Mouse (Mus musculus) CH12.LX (cell line): ENCODE data around the gene Xpo4. TPM values are rescaled to one million over a fixed set of nuclear protein-coding genes. Genes with fewer than 3 reads are reported as not detected.

ENCODE experiments used
- DNase-seq: peaks from one replicate; pipeline ENCODE4 v3.0.0-alpha.2; 2013; ENCODE audit errors: extremely low read depth
- H3K27ac ChIP-seq: 2 replicates; pipeline ENCODE4 v1.5.1; 2012; ENCODE audit warnings: low read depth, mild to moderate bottlenecking, control low read depth, moderate library complexity; ENCODE audit not compliant: insufficient read depth
- H3K27me3 ChIP-seq: replicated peaks from 2 replicates; pipeline ENCODE3; 2012; ENCODE audit warnings: inconsistent platforms
- H3K36me3 ChIP-seq, 2 experiments: replicated peaks in 1 of 2; 2 replicates each; pipeline versions ENCODE3 to v1.6.1; 2012; ENCODE audit warnings: inconsistent platforms in 1 of 2, low read length in 1 of 2, mild to moderate bottlenecking in 1 of 2, mixed read lengths in 1 of 2, moderate library complexity in 1 of 2; ENCODE audit not compliant: control insufficient read depth in 1 of 2, insufficient read depth in 1 of 2
- H3K4me1 ChIP-seq, 2 experiments: 2 replicates each; pipeline ENCODE4 v1.6.1; 2012; ENCODE audit warnings: inconsistent platforms in 1 of 2, moderate library complexity in 1 of 2; ENCODE audit not compliant: insufficient read depth in 2 of 2, control insufficient read depth in 1 of 2
- H3K4me2 ChIP-seq: 2 replicates; pipeline ENCODE4 v1.6.1; 2012; ENCODE audit warnings: low read depth, mild to moderate bottlenecking, control low read depth; ENCODE audit not compliant: poor library complexity, insufficient read depth, severe bottlenecking
- H3K4me3 ChIP-seq, 3 experiments: fragments of 150-350 bp in 1 of 3; sonication (generic) in 1 of 3; replicated peaks in 1 of 3; 2 replicates each; pipeline versions ENCODE3 to v1.5.1; 2011 to 2012; ENCODE audit warnings: low read depth in 2 of 3, low read length in 2 of 3, mild to moderate bottlenecking in 2 of 3, moderate library complexity in 2 of 3, control low read depth in 1 of 3, improper control_type of control experiment in 1 of 3, inconsistent platforms in 1 of 3, mixed read lengths in 1 of 3; ENCODE audit not compliant: poor library complexity in 1 of 3
- H3K79me2 ChIP-seq: replicated peaks from 2 replicates; pipeline ENCODE4 v1.6.1; 2012; ENCODE audit warnings: mild to moderate bottlenecking, moderate library complexity; ENCODE audit not compliant: control insufficient read depth, poor library complexity, insufficient read depth, severe bottlenecking; ENCODE audit errors: extremely low read depth
- H3K9ac ChIP-seq: 2 replicates; pipeline ENCODE4 v1.6.1; 2012; ENCODE audit warnings: low read depth, mild to moderate bottlenecking, control low read depth, moderate library complexity; ENCODE audit not compliant: insufficient read depth
- H3K9me3 ChIP-seq: replicated peaks from 2 replicates; pipeline ENCODE3; 2012; ENCODE audit warnings: low read length, inconsistent platforms, mixed read lengths
- BHLHE40 ChIP-seq: IDR thresholded peaks from 2 replicates; pipeline ENCODE4 v1.6.1; 2011; ENCODE audit warnings: mild to moderate bottlenecking, low read depth, low read length, improper control_type of control experiment
- CHD2 ChIP-seq: IDR thresholded peaks from 2 replicates; pipeline ENCODE4 v1.6.1; 2011; ENCODE audit warnings: low read length, improper control_type of control experiment
- CTCF ChIP-seq, 2 experiments: IDR thresholded peaks in 1 of 2; conservative IDR thresholded peaks in 1 of 2; 2 replicates each; pipeline ENCODE4 v1.5.1; 2011 to 2012; ENCODE audit warnings: low read depth in 2 of 2, low read length in 2 of 2, improper control_type of control experiment in 1 of 2, inconsistent platforms in 1 of 2, mild to moderate bottlenecking in 1 of 2, moderate library complexity in 1 of 2
- EP300 ChIP-seq: IDR thresholded peaks from 2 replicates; pipeline ENCODE4 v1.6.1; 2011; ENCODE audit warnings: low read length, improper control_type of control experiment
- ETS1 ChIP-seq: conservative IDR thresholded peaks from 2 replicates; pipeline ENCODE4 v1.6.1; 2012; ENCODE audit warnings: low read depth, mild to moderate bottlenecking, inconsistent platforms, low read length, improper control_type of control experiment, moderate library complexity
- IRF4 ChIP-seq: IDR thresholded peaks from 2 replicates; pipeline ENCODE4 v1.6.1; 2014; ENCODE audit warnings: low read depth, mild to moderate bottlenecking, inconsistent platforms, low read length, improper control_type of control experiment
- JUN ChIP-seq: IDR thresholded peaks from 2 replicates; pipeline ENCODE4 v1.6.1; 2011; ENCODE audit warnings: low read depth, mild to moderate bottlenecking, low read length, improper control_type of control experiment, moderate library complexity; ENCODE audit not compliant: insufficient read depth
- MXI1 ChIP-seq: IDR thresholded peaks from 2 replicates; pipeline ENCODE4 v1.6.1; 2011; ENCODE audit warnings: mild to moderate bottlenecking, low read depth, low read length, improper control_type of control experiment
- POLR2A ChIP-seq: IDR thresholded peaks from 2 replicates; pipeline ENCODE4 v1.6.1; 2011; ENCODE audit warnings: low read depth, mild to moderate bottlenecking, improper control_type of control experiment, low read length
- RAD21 ChIP-seq: IDR thresholded peaks from 2 replicates; pipeline ENCODE4 v1.6.1; 2011; ENCODE audit warnings: low read depth, mild to moderate bottlenecking, low read length, improper control_type of control experiment, moderate library complexity
- RCOR1 ChIP-seq: conservative IDR thresholded peaks from 2 replicates; pipeline ENCODE4 v1.6.1; 2012; ENCODE audit warnings: low read depth, mild to moderate bottlenecking, inconsistent platforms, low read length, improper control_type of control experiment
- SMC3 ChIP-seq: IDR thresholded peaks from 2 replicates; pipeline ENCODE4 v1.6.1; 2011; ENCODE audit warnings: low read depth, low read length, improper control_type of control experiment
- UBTF ChIP-seq: IDR thresholded peaks from 2 replicates; pipeline ENCODE4 v1.6.1; 2012; ENCODE audit warnings: low read depth, mild to moderate bottlenecking, inconsistent platforms, low read length, improper control_type of control experiment, moderate library complexity
- USF1 ChIP-seq: IDR thresholded peaks from 2 replicates; pipeline ENCODE4 v1.6.1; 2014; ENCODE audit warnings: low read depth, mild to moderate bottlenecking, inconsistent platforms, low read length, improper control_type of control experiment
- dilution Hi-C: fragments of 300-500 bp; cut with MboI; formaldehyde crosslinking; loops from 2 replicates; pipeline ENCODE4 v1.14.3; 2020; ENCODE audit warnings: low sequenced_read_pairs; ENCODE audit not compliant: extremely low pct_unique_long_range_greater_than_20kb, extremely low pct_ligation_motif_present
- in situ Hi-C: fragments of 300-500 bp; cut with MboI; formaldehyde crosslinking; loops from 3 replicates; pipeline ENCODE4 v1.14.3; 2019; ENCODE audit warnings: low sequenced_read_pairs, low pct_ligation_motif_present, low pct_unique_long_range_greater_than_20kb, mixed read lengths
- polyA plus RNA-seq: library from polyadenylated mRNA; unstranded; fragments of >175 nt; gene quantifications from 2 replicates; pipeline ENCODE4 v1.2.1, GENCODE M21; 2012; ENCODE audit warnings: low read depth; ENCODE audit not compliant: insufficient read length
- total RNA-seq, 2 experiments: library from RNA; depleted of rRNA; stranded (reverse); fragments of 300-350 nt in 1 of 2; fragments of >200 nt in 1 of 2; gene quantifications; 2 replicates each; pipeline ENCODE4 v1.2.3; 2012 to 2014

The Xpo4 gene
- total and polyA plus RNA-seq, 3 experiments, result 30.2 to 47.3 (median 43.0) TPM

DNA sequence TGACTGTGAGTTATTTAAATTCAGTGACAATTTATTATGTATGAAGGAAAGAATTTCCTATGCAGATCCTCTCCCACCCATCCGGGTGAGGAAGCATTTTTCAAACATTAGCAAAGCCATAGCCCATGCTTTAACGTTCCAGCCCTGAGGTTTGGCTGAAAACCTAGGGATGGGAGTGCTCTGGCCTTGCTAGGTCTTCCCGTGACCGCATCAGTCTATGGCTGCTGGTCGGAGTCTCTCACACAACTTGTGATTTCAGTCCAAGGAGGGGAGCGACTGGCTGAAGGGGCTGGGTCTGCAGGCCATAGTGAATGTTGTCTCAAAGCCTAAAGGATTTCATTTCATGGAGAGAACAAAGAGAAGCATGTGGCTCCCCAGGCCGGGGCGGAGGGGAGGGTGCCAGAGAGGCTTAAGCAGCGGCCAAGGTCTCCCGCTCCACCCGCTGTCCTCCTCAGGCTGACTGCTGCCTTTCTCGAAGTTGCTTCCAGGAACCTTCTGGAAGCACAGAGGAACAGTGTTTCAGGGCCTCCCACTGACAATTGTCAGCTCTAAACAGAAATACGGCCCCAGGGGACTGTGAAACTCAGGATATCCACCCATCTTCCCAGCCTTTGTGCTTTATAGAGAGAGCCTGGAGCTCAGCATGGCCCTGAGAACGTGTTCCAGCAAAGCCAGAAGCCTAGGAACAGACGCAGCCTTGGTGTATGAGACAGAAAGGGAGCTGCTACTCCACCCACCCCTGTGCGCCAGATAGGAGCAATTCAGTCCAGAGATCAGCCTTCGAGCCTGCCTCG is 42.1 kb upstream of the Xpo4 start:
- no peak overlapping the region for H3K27ac ChIP-seq
- no peaks in the 10 kb centered on the region for H3K36me3 ChIP-seq
- H3K4me3 ChIP-seq, result no peak overlapping the region
- dilution Hi-C loops, result no loop called here
- H3K4me1 ChIP-seq, result peaks cover 0 to 4% of the 10 kb centered on the region in 2 experiments; a peak in 3 of 4 replicates
- H3K9me3 ChIP-seq, result no peaks in the 10 kb centered on the region
- H3K79me2 ChIP-seq, result no peaks in the 10 kb centered on the region
- in situ Hi-C loops, result no loop called here
- TF ChIP-seq EP300, result no peak
- no peak for TF ChIP-seq ETS1
- no peak for TF ChIP-seq RAD21
- TF ChIP-seq SMC3, result no peak
- TF ChIP-seq POLR2A, result no peak
- TF ChIP-seq, all 38 proteins: peak for 0
- no peak overlapping the region for H3K9ac ChIP-seq
- H3K4me2 ChIP-seq, result no peak overlapping the region
- DNase-seq, result no peak
- H3K27me3 ChIP-seq, result no peaks in the 10 kb centered on the region

DNA sequence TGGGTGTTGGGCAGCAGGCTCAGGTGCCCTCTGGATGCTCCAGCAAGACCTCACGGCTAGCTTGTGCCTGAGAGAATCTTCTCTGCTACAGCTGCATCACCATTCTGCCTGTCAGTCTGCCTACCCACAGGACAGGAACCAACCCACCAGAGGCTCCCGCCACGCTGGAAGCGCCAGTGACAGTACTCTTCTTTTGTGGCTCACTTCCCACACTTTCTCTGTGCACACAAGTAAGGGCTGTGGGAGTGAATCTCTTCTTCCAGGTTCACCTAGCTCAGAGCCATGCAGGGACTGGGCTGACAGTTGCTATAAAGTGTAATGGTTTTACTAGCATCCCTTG is 41.5 kb upstream of the Xpo4 start:
- no peak overlapping the region for H3K9ac ChIP-seq
- dilution Hi-C loops, result no loop called here
- in situ Hi-C loops, result no loop called here
- H3K4me3 ChIP-seq, result no peak overlapping the region
- H3K27ac ChIP-seq, result no peak overlapping the region
- no peaks in the 10 kb centered on the region for H3K36me3 ChIP-seq
- H3K9me3 ChIP-seq, result no peaks in the 10 kb centered on the region
- no peak overlapping the region for H3K4me2 ChIP-seq
- no peak for TF ChIP-seq IRF4
- H3K4me1 ChIP-seq, result peaks cover 0 to 4% of the 10 kb centered on the region in 2 experiments; a peak in 3 of 4 replicates
- H3K79me2 ChIP-seq, result no peaks in the 10 kb centered on the region
- H3K27me3 ChIP-seq, result no peaks in the 10 kb centered on the region
- DNase-seq, result no peak

GRCm38 (mm10) chr14:57705759-57706158 is 40.5 kb upstream of the Xpo4 start:
- dilution Hi-C loops (no loop called here), in situ Hi-C loops (no loop called here)
- no peak for DNase-seq
- H3K9ac ChIP-seq, result no peak overlapping the region
- H3K36me3 ChIP-seq, result no peaks in the 10 kb centered on the region
- no peak overlapping the region for H3K27ac ChIP-seq
- H3K4me1 ChIP-seq, result no peaks in the 10 kb centered on the region
- H3K79me2 ChIP-seq, result no peaks in the 10 kb centered on the region
- no peak for TF ChIP-seq BHLHE40
- TF ChIP-seq UBTF, result no peak
- no peak for TF ChIP-seq CTCF (conservative IDR thresholded peaks at IDR 0.05 in 1 of 2, IDR thresholded peaks at IDR 0.05 in 1 of 2; ENCODE audit: low read depth in 2 of 2, low read length in 2 of 2)
- TF ChIP-seq RCOR1, result no peak
- no peak for TF ChIP-seq RAD21
- no peak for TF ChIP-seq USF1
- no peak for TF ChIP-seq JUN
- TF ChIP-seq CHD2, result no peak
- TF ChIP-seq MXI1, result no peak
- no peak for TF ChIP-seq SMC3
- no peak for TF ChIP-seq IRF4
- H3K4me2 ChIP-seq, result no peak overlapping the region
- H3K27me3 ChIP-seq, result no peaks in the 10 kb centered on the region
- no peak overlapping the region for H3K4me3 ChIP-seq
- no peaks in the 10 kb centered on the region for H3K9me3 ChIP-seq
